Mouse (Mus musculus): Measurements from ENCODE around the gene Tmsb10. TPM values are rescaled to one million over a fixed set of nuclear protein-coding genes. Genes with fewer than 3 reads are reported as not detected.

Tmsb10 gene
- polyA plus RNA-seq, 2 experiments from 2014 or later, result 3,536 to 4,629 TPM

Other genes starting within 250 kb of the Tmsb10 start
- 1 to 10 TPM; 2.0 to 2.3 TPM for gene Tcf7l1, start 169.5 kb downstream of the Tmsb10 start, polyA plus RNA-seq (2017; shearing (Covaris generic))
- 10 to 100 TPM in 1 of 2 experiments, 1 to 10 TPM in 1; 7.4 to 13.1 TPM for gene Kcmf1, start 58.8 kb downstream of the Tmsb10 start, polyA plus RNA-seq (2017; shearing (Covaris generic))